Mouse (Mus musculus): ENCODE results near the gene Pabpc6.

- TF ChIP-seq POLR2A (IDR thresholded peaks at IDR 0.05; ENCODE audit: borderline replicate concordance, low read depth, low read length) (no peak), CTCF (IDR thresholded peaks at IDR 0.05; ENCODE audit: low read depth, low read length) (no peak)
Observed at GRCm38 (mm10) chr17:9667955-9668354, 1.6 kb downstream of the Pabpc6 start.

All from bone marrow macrophage, adult 2 months (primary cell).